Comparison of ENCODE assay signal across 26 mouse cellular contexts in genomic region chr5:29469501-29469900, GRCm38 (mm10). TPM values are rescaled to one million over a fixed set of nuclear protein-coding genes. Genes with fewer than 3 reads are reported as not detected.
DNase-seq lines count a peak whose midpoint lies in the region; ATAC-seq and TF ChIP-seq lines count a peak whose summit lies in the region.
"Had no signal": no experiment of that assay in that cellular context is flagged by ENCODE, and none has a peak within 500 bp of the region (broad histone marks: within the 10 kb centered on the region; RNA-seq: fewer than 3 reads in every experiment).

No protein-coding gene starts in this region.

- WGBS in hindbrain, embryonic 11.5 days = 9% methylated on average over 4 of the region's 4 CpGs
- 7% methylated on average over 4 of the region's 4 CpGs for WGBS in hindbrain, embryonic 13.5 days
- 3% methylated on average over 4 of the region's 4 CpGs for WGBS in midbrain, embryonic 11.5 days
- 5% methylated on average over 4 of the region's 4 CpGs for WGBS in midbrain, postnatal 0 days

- peak; percentile 12 for DNase-seq in embryo, embryonic 9.5 days (ENCODE audit: extremely low spot score)
- no peak for DNase-seq in embryo, embryonic 10 days (ENCODE audit: low spot score)
- DNase-seq in hindbrain, embryonic 11.5 days (ENCODE audit: low spot score) = peak; percentile 43
- DNase-seq in midbrain, embryonic 11.5 days (ENCODE audit: low spot score, missing footprints) = peak; percentile 92
- no peak for DNase-seq in midbrain, postnatal 0 days (ENCODE audit: low spot score)
- DNase-seq: adrenal gland, adult 2 months; adrenal gland, postnatal 10 days; adrenal gland, postnatal 25 days; cerebellum, adult 11 months; cerebellum, adult 18-20 months; cerebellum, adult 8-10 months; cerebellum, adult 9-11 months; cerebellum, postnatal 14 days; cerebellum, postnatal 36 days had no signal

- TF ChIP-seq CTCF in midbrain, postnatal 0 days (IDR thresholded peaks at IDR 0.05) = no peak

- H3K4me3 ChIP-seq in hindbrain, embryonic 11.5 days (ENCODE audit: low read depth, low read length) = no peak overlapping the region
- no peak overlapping the region for H3K4me3 ChIP-seq in hindbrain, embryonic 13.5 days
- H3K4me3 ChIP-seq in midbrain, embryonic 11.5 days (ENCODE audit: low read depth, low read length) = no peak overlapping the region
- no peak overlapping the region for H3K4me3 ChIP-seq in midbrain, postnatal 0 days (ENCODE audit: low read depth, low read length)
- H3K4me3 ChIP-seq: embryonic facial prominence, embryonic 13.5 days; embryonic facial prominence, embryonic 15.5 days; erythroblast, embryonic 14.5 days; forebrain, embryonic 10.5 days; forebrain, embryonic 12.5 days had no signal

- H3K9me3 ChIP-seq in hindbrain, embryonic 11.5 days (ENCODE audit: control insufficient read depth, low read length) = no peaks in the 10 kb centered on the region
- H3K9me3 ChIP-seq in hindbrain, embryonic 13.5 days = no peaks in the 10 kb centered on the region
- no peaks in the 10 kb centered on the region for H3K9me3 ChIP-seq in midbrain, embryonic 11.5 days (ENCODE audit: control insufficient read depth, low read length)
- no peaks in the 10 kb centered on the region for H3K9me3 ChIP-seq in midbrain, postnatal 0 days (ENCODE audit: low read length)
- H3K9me3 ChIP-seq: embryonic facial prominence, embryonic 13.5 days; embryonic facial prominence, embryonic 15.5 days; forebrain, embryonic 10.5 days; forebrain, embryonic 12.5 days had no signal

- H3K4me1 ChIP-seq in hindbrain, embryonic 11.5 days (replicated peaks; ENCODE audit: control insufficient read depth, insufficient read depth, low read length) = 0 out of 2 replicates have a peak, but pooled peaks cover 2% of the 10 kb centered on the region
- peaks cover 10% of the 10 kb centered on the region for H3K4me1 ChIP-seq in hindbrain, embryonic 13.5 days (replicated peaks)
- peaks cover 7% of the 10 kb centered on the region; the same call in 1 of the 2 replicates for H3K4me1 ChIP-seq in midbrain, embryonic 11.5 days (ENCODE audit: control insufficient read depth, insufficient read depth, low read length)
- H3K4me1 ChIP-seq in midbrain, postnatal 0 days (ENCODE audit: insufficient read depth, low read length) = peaks cover 5% of the 10 kb centered on the region; the same call in 1 of the 2 replicates

- H3K4me2 ChIP-seq in hindbrain, embryonic 11.5 days (replicated peaks; ENCODE audit: low read depth, low read length) = no peak overlapping the region
- no peak overlapping the region for H3K4me2 ChIP-seq in hindbrain, embryonic 13.5 days
- H3K4me2 ChIP-seq in midbrain, embryonic 11.5 days = no peak overlapping the region
- no peak overlapping the region for H3K4me2 ChIP-seq in midbrain, postnatal 0 days (ENCODE audit: low read depth, low read length, poor library complexity, severe bottlenecking)
- H3K4me2 ChIP-seq: embryonic facial prominence, embryonic 13.5 days; embryonic facial prominence, embryonic 15.5 days; forebrain, embryonic 12.5 days had no signal

- ATAC-seq in hindbrain, embryonic 11.5 days (ENCODE audit: low FRiP score) = no peak
- ATAC-seq in hindbrain, embryonic 13.5 days (ENCODE audit: low FRiP score) = no peak
- ATAC-seq in midbrain, embryonic 11.5 days (ENCODE audit: low FRiP score) = no peak
- no peak for ATAC-seq in midbrain, postnatal 0 days (ENCODE audit: low FRiP score)
- ATAC-seq: forebrain, embryonic 14.5 days; forebrain, embryonic 16.5 days had no signal

- no peak overlapping the region for H3K9ac ChIP-seq in hindbrain, embryonic 11.5 days (ENCODE audit: low read depth, low read length)
- no peak overlapping the region for H3K9ac ChIP-seq in hindbrain, embryonic 13.5 days
- no peak overlapping the region for H3K9ac ChIP-seq in midbrain, embryonic 11.5 days (ENCODE audit: low read length)
- no peak overlapping the region for H3K9ac ChIP-seq in midbrain, postnatal 0 days (replicated peaks; ENCODE audit: low read length, poor library complexity, severe bottlenecking)
- H3K9ac ChIP-seq: embryonic facial prominence, embryonic 13.5 days; embryonic facial prominence, embryonic 15.5 days; forebrain, embryonic 12.5 days had no signal

- H3K27me3 ChIP-seq in hindbrain, embryonic 11.5 days (ENCODE audit: control insufficient read depth, insufficient read depth, low read length) = peaks cover 86% of the 10 kb centered on the region
- H3K27me3 ChIP-seq in hindbrain, embryonic 13.5 days = peaks cover 94% of the 10 kb centered on the region
- peaks cover 81% of the 10 kb centered on the region for H3K27me3 ChIP-seq in midbrain, embryonic 11.5 days (ENCODE audit: control insufficient read depth, insufficient read depth, low read length)
- peaks cover 58% of the 10 kb centered on the region for H3K27me3 ChIP-seq in midbrain, postnatal 0 days (ENCODE audit: insufficient read depth, low read length)

- H3K27ac ChIP-seq in hindbrain, embryonic 11.5 days (ENCODE audit: low read depth, low read length) = no peak overlapping the region
- no peak overlapping the region for H3K27ac ChIP-seq in hindbrain, embryonic 13.5 days
- H3K27ac ChIP-seq in midbrain, embryonic 11.5 days (ENCODE audit: low read depth, low read length) = no peak overlapping the region
- H3K27ac ChIP-seq in midbrain, postnatal 0 days (ENCODE audit: low read depth, low read length) = no peak overlapping the region
- H3K27ac ChIP-seq: embryonic facial prominence, embryonic 13.5 days; embryonic facial prominence, embryonic 15.5 days; forebrain, embryonic 10.5 days; forebrain, embryonic 12.5 days had no signal

- no peaks in the 10 kb centered on the region for H3K36me3 ChIP-seq in hindbrain, embryonic 11.5 days (ENCODE audit: control insufficient read depth, insufficient read depth, low read length)
- H3K36me3 ChIP-seq in hindbrain, embryonic 13.5 days = no peaks in the 10 kb centered on the region
- H3K36me3 ChIP-seq in midbrain, embryonic 11.5 days (ENCODE audit: control insufficient read depth, insufficient read depth, low read length) = no peaks in the 10 kb centered on the region
- H3K36me3 ChIP-seq in midbrain, postnatal 0 days (ENCODE audit: insufficient read depth, low read length) = no peaks in the 10 kb centered on the region
- H3K36me3 ChIP-seq: embryonic facial prominence, embryonic 13.5 days; embryonic facial prominence, embryonic 15.5 days; forebrain, embryonic 10.5 days; forebrain, embryonic 12.5 days had no signal

RNA-seq across cellular contexts. Expression of gene Mnx1, which starts 8.8 kb away (rescaled TPM):
- 0.32 and 0.74 TPM in 2 replicates for polyA plus RNA-seq in hindbrain, embryonic 11.5 days (2014; fragmentation: Nextera tagmentation; extraction: Ambion mirVana)
- 0.31 and 0.48 TPM in 2 replicates for polyA plus RNA-seq in hindbrain, embryonic 13.5 days (2015; fragmentation: Nextera tagmentation; extraction: Ambion mirVana)
- not detected in 2 replicates for polyA plus RNA-seq in midbrain, embryonic 11.5 days (2014; fragmentation: Nextera tagmentation; extraction: Ambion mirVana)
- total RNA-seq in midbrain, postnatal 0 days (2014; rRNA removed) = not detected in 2 replicates
- not detected in 2 replicates for polyA plus RNA-seq in midbrain, postnatal 0 days (2015; fragmentation: Nextera tagmentation; extraction: Ambion mirVana)
- total RNA-seq: adrenal gland, adult 2 months; adrenal gland, postnatal 10 days; adrenal gland, postnatal 25 days; common myeloid progenitor, adult 5-6 weeks; MEL had no signal
- polyA plus RNA-seq: adrenal gland, adult 2 months; C2C12; embryonic facial prominence, embryonic 11.5 days; embryonic facial prominence, embryonic 13.5 days; erythroblast, embryonic 14.5 days; forebrain, embryonic 10.5 days; forebrain, embryonic 14.5 days; forebrain, embryonic 16.5 days had no signal

RNA-seq across cellular contexts. Expression of gene Nom1, which starts 35.0 kb away (rescaled TPM):
- 18.4 and 22.4 TPM in 2 replicates for polyA plus RNA-seq in hindbrain, embryonic 11.5 days (2014; fragmentation: Nextera tagmentation; extraction: Ambion mirVana)
- 21.7 and 22.2 TPM in 2 replicates for polyA plus RNA-seq in hindbrain, embryonic 13.5 days (2015; fragmentation: Nextera tagmentation; extraction: Ambion mirVana)
- 26.4 and 32.1 TPM in 2 replicates for polyA plus RNA-seq in midbrain, embryonic 11.5 days (2014; fragmentation: Nextera tagmentation; extraction: Ambion mirVana)
- 11.4 and 13.6 TPM in 2 replicates for total RNA-seq in midbrain, postnatal 0 days (2014; rRNA removed)
- polyA plus RNA-seq in midbrain, postnatal 0 days (2015; fragmentation: Nextera tagmentation; extraction: Ambion mirVana) = 12.5 and 12.6 TPM in 2 replicates

Comparison
In these comparisons a context has a peak if more than half of its experiments do, and no peak if none do; other contexts are left out.
1. DNase-seq: peak in embryo, embryonic 9.5 days (single experiment), hindbrain, embryonic 11.5 days (single experiment) and midbrain, embryonic 11.5 days (single experiment); none in embryo, embryonic 10 days (single experiment) and midbrain, postnatal 0 days (single experiment).